Mouse (Mus musculus): Measurements from ENCODE around the gene Cars2.

GRCm38 (mm10) chr8:11552390-11552789 lies 1.8 kb upstream of the Cars2 start:
- TF ChIP-seq CTCF (IDR thresholded peaks at IDR 0.05; ENCODE audit: control insufficient read depth, insufficient read depth, insufficient read length) = no peak
- no peak for TF ChIP-seq MAX (IDR thresholded peaks at IDR 0.05)
- no peak for TF ChIP-seq MYOG (IDR thresholded peaks at IDR 0.05; ENCODE audit: control insufficient read depth, extremely low read depth, insufficient read length)
- no peak for TF ChIP-seq USF1 (IDR thresholded peaks at IDR 0.05; ENCODE audit: low read depth)
- no peak for TF ChIP-seq CEBPB (IDR thresholded peaks at IDR 0.05; ENCODE audit: low read depth)
- TF ChIP-seq MYOD1 (IDR thresholded peaks at IDR 0.05; ENCODE audit: control insufficient read depth, insufficient read length, low read depth) = no peak
- no peak for TF ChIP-seq FOSL1 (IDR thresholded peaks at IDR 0.05; ENCODE audit: insufficient read depth, low read length, poor library complexity, severe bottlenecking)
